Mouse (Mus musculus) hindbrain, embryonic 10.5 days (tissue): Measurements from ENCODE around the gene Tmsb15b1. TPM values are rescaled to one million over a fixed set of nuclear protein-coding genes. Genes with fewer than 3 reads are reported as not detected.
A peak's percentile ranks its signal among the peaks of the same experiment; 100 is the strongest.
"Not testable (repeated sequence)": the region's sequence is repeated elsewhere in the genome, so short reads cannot be mapped to it uniquely, and the experiment has no call there.

ENCODE experiments used
- DNase-seq: peaks from one replicate; pipeline ENCODE4 v3.0.0-alpha.2; 2017; ENCODE audit warnings: low spot score
- H3K27ac ChIP-seq: fragments of 300-500 bp; sonication (generic); 2 replicates; pipeline ENCODE4 v1.5.1; 2016; ENCODE audit warnings: mild to moderate bottlenecking, moderate library complexity
- H3K27me3 ChIP-seq: fragments of 300-500 bp; sonication (generic); 2 replicates; pipeline ENCODE4 v1.6.1; 2016; ENCODE audit warnings: mild to moderate bottlenecking; ENCODE audit not compliant: poor library complexity, insufficient read depth, severe bottlenecking
- H3K36me3 ChIP-seq: fragments of 300-500 bp; sonication (generic); 2 replicates; pipeline ENCODE4 v1.6.1; 2016; ENCODE audit warnings: mild to moderate bottlenecking, moderate library complexity
- H3K4me1 ChIP-seq: fragments of 300-500 bp; sonication (generic); replicated peaks from 2 replicates; pipeline ENCODE4 v1.6.1; 2016; ENCODE audit warnings: mild to moderate bottlenecking
- H3K4me3 ChIP-seq: fragments of 300-500 bp; sonication (generic); 2 replicates; pipeline ENCODE4 v1.5.1; 2016; ENCODE audit warnings: mild to moderate bottlenecking, moderate library complexity
- H3K9me3 ChIP-seq: fragments of 300-500 bp; sonication (generic); 2 replicates; pipeline ENCODE4 v1.6.1; 2016; ENCODE audit warnings: mild to moderate bottlenecking, moderate library complexity
- WGBS: fragments of 180-500 bp; shearing (Covaris S2); methylation state at CpG from one replicate; pipeline ENCODE4 v1.1.7; 2016; 5-methylcytosine and 5-hydroxymethylcytosine counted together
- polyA plus RNA-seq: library from polyadenylated mRNA; unstranded; fragments of >200 nt; fragmentation: Nextera tagmentation; extraction: Ambion mirVana; gene quantifications from 2 replicates; pipeline ENCODE4 v1.2.1, GENCODE M21; 2016

The Tmsb15b1 gene
- polyA plus RNA-seq, result 21.5 and 22.3 TPM in 2 replicates

GRCm38 (mm10) chrX:136976424-136977084, at the start of gene Tmsb15b1, which contains the start of gene Tmsb15l:
Gene Tmsb15b1, minus strand, starts transcription at chrX:136976874.
Gene Tmsb15l, minus strand, starts transcription at chrX:136976869.
- Histone ChIP-seq H3K36me3 (no peaks in the 10 kb centered on the region), H3K9me3 (no peaks in the 10 kb centered on the region), H3K27me3 (no peaks in the 10 kb centered on the region), H3K27ac (0 out of 2 replicates have a peak within 1 kb of the TSS, but pooled peaks have one; percentile 23), H3K4me3 (peak within 1 kb of the TSS; percentile 52), H3K4me1 (no peaks in the 10 kb centered on the region; the same call in 1 of the 2 replicates)
- DNase-seq, result peak; percentile 68
- whole genome bisulfite sequencing, result 34% methylated on average over 15 of the region's 15 CpGs

- Histone ChIP-seq H3K27me3 (no peaks in the 10 kb centered on the region), H3K4me1 (no peaks in the 10 kb centered on the region), H3K27ac (no peak overlapping the region), H3K4me3 (no peak overlapping the region), H3K9me3 (no peaks in the 10 kb centered on the region), H3K36me3 (no peaks in the 10 kb centered on the region)
- WGBS, result 23% methylated on average over 1 of the region's 1 CpGs
- peak; percentile 44 for DNase-seq
Measured at GRCm38 (mm10) chrX:137019310-137019709, 42.6 kb upstream of the Tmsb15b1 start.

GRCm38 (mm10) chrX:137017668-137018067, 41.0 kb upstream of the Tmsb15b1 start:
- no peaks in the 10 kb centered on the region for H3K27me3 ChIP-seq
- WGBS, result 77% methylated on average over 1 of the region's 1 CpGs
- H3K4me1 ChIP-seq, result no peaks in the 10 kb centered on the region
- no peaks in the 10 kb centered on the region for H3K36me3 ChIP-seq
- H3K27ac ChIP-seq, result no peak overlapping the region
- no peak for DNase-seq
- no peak overlapping the region for H3K4me3 ChIP-seq
- H3K9me3 ChIP-seq, result no peaks in the 10 kb centered on the region

- peak; percentile 36 for DNase-seq
- Histone ChIP-seq H3K9me3 (no peaks in the 10 kb centered on the region), H3K36me3 (no peaks in the 10 kb centered on the region), H3K4me1 (no peaks in the 10 kb centered on the region), H3K27me3 (no peaks in the 10 kb centered on the region), H3K4me3 (no peak overlapping the region), H3K27ac (no peak overlapping the region)
- 56% methylated on average over 6 of the region's 6 CpGs for whole genome bisulfite sequencing
Measured at GRCm38 (mm10) chrX:137015099-137015709, 38.5 kb upstream of the Tmsb15b1 start.

- 89% methylated on average over 2 of the region's 2 CpGs for WGBS
- no peak overlapping the region for H3K27ac ChIP-seq
- H3K36me3 ChIP-seq, result 0 out of 2 replicates have a peak, but pooled peaks cover under 1% of the 10 kb centered on the region
- no peak overlapping the region for H3K4me3 ChIP-seq
- no peaks in the 10 kb centered on the region for H3K9me3 ChIP-seq
- no peak for DNase-seq
- H3K4me1 ChIP-seq, result peaks cover 18% of the 10 kb centered on the region; the same call in 1 of the 2 replicates
- H3K27me3 ChIP-seq, result peaks cover 23% of the 10 kb centered on the region
Measured at GRCm38 (mm10) chrX:136996256-136996655, 19.6 kb upstream of the Tmsb15b1 start.

- WGBS, result 29% methylated on average over 14 of the region's 14 CpGs
- Histone ChIP-seq H3K27ac (peak overlapping the region; percentile 83), H3K36me3 (no peaks in the 10 kb centered on the region), H3K27me3 (peaks cover 28% of the 10 kb centered on the region), H3K4me1 (peaks cover 18% of the 10 kb centered on the region; the same call in 1 of the 2 replicates), H3K9me3 (no peaks in the 10 kb centered on the region), H3K4me3 (peak overlapping the region; percentile 54)
- peak; percentile 29 for DNase-seq
Measured at GRCm38 (mm10) chrX:136993641-136994040, 17.0 kb upstream of the Tmsb15b1 start.

- Histone ChIP-seq H3K27ac (peak within 1 kb of the TSS; percentile 83), H3K36me3 (no peaks in the 10 kb centered on the region), H3K4me1 (peaks cover 18% of the 10 kb centered on the region; the same call in 1 of the 2 replicates), H3K27me3 (peaks cover 28% of the 10 kb centered on the region), H3K9me3 (no peaks in the 10 kb centered on the region), H3K4me3 (peak within 1 kb of the TSS; percentile 54)
- DNase-seq, result peak; percentile 86
- WGBS, result 18% methylated on average over 26 of the region's 26 CpGs
Measured at GRCm38 (mm10) chrX:136992978-136993547, 16.4 kb upstream of the Tmsb15b1 start, which contains the start of gene Zcchc18. Gene Zcchc18, plus strand, starts transcription at chrX:136993155.

GRCm38 (mm10) chrX:136992191-136992965, 15.7 kb upstream of the Tmsb15b1 start:
- 24% methylated on average over 19 of the region's 19 CpGs for WGBS
- no peaks in the 10 kb centered on the region for H3K9me3 ChIP-seq
- H3K27me3 ChIP-seq, result peaks cover 28% of the 10 kb centered on the region
- peak overlapping the region; percentile 54 for H3K4me3 ChIP-seq
- H3K27ac ChIP-seq, result peak overlapping the region; percentile 82
- peaks cover 18% of the 10 kb centered on the region; the same call in 1 of the 2 replicates for H3K4me1 ChIP-seq
- no peak for DNase-seq
- no peaks in the 10 kb centered on the region for H3K36me3 ChIP-seq

GRCm38 (mm10) chrX:136991274-136991673, 14.6 kb upstream of the Tmsb15b1 start:
- Histone ChIP-seq H3K36me3 (no peaks in the 10 kb centered on the region), H3K4me1 (peaks cover 18% of the 10 kb centered on the region; the same call in 1 of the 2 replicates), H3K4me3 (no peak overlapping the region), H3K9me3 (no peaks in the 10 kb centered on the region), H3K27me3 (peaks cover 28% of the 10 kb centered on the region), H3K27ac (no peak overlapping the region)
- DNase-seq, result peak; percentile 3
- 40% methylated on average over 2 of the region's 2 CpGs for WGBS

GRCm38 (mm10) chrX:136986039-136986438, 9.4 kb upstream of the Tmsb15b1 start:
- DNase-seq, result no peak
- Histone ChIP-seq H3K4me3 (no peak overlapping the region), H3K9me3 (no peaks in the 10 kb centered on the region), H3K36me3 (no peaks in the 10 kb centered on the region), H3K27ac (no peak overlapping the region), H3K27me3 (peaks cover 3% of the 10 kb centered on the region; the same call in 1 of the 2 replicates), H3K4me1 (no peaks in the 10 kb centered on the region)

GRCm38 (mm10) chrX:136978616-136979015, 1.9 kb upstream of the Tmsb15b1 start:
- no peak for DNase-seq
- Histone ChIP-seq H3K27me3 (no peaks in the 10 kb centered on the region), H3K27ac (no peak overlapping the region), H3K36me3 (no peaks in the 10 kb centered on the region), H3K4me3 (no peak overlapping the region), H3K9me3 (no peaks in the 10 kb centered on the region), H3K4me1 (no peaks in the 10 kb centered on the region; the same call in 1 of the 2 replicates)

- H3K27me3 ChIP-seq, H3K4me1 ChIP-seq, H3K9me3 ChIP-seq, DNase-seq, H3K36me3 ChIP-seq: not testable (repeated sequence)
- 0 out of 2 replicates have a peak within 1 kb of the TSS, but pooled peaks have one; percentile 23 for H3K27ac ChIP-seq
- peak within 1 kb of the TSS; percentile 52 for H3K4me3 ChIP-seq
- 86% methylated on average over 6 of the region's 6 CpGs for WGBS
Measured at GRCm38 (mm10) chrX:136975397-136975796, 1.3 kb downstream of the Tmsb15b1 start, which contains the start of gene Tmsb15b2. Gene Tmsb15b2, minus strand, starts transcription at chrX:136975497.
